Comparison of ENCODE assay signal across 25 mouse cellular contexts in genomic region chr11:86692546-86692945, GRCm38 (mm10). TPM values are rescaled to one million over a fixed set of nuclear protein-coding genes. Genes with fewer than 3 reads are reported as not detected.
A peak's percentile ranks its signal among the peaks of the same experiment; 100 is the strongest.
DNase-seq lines count a peak whose midpoint lies in the region; ATAC-seq and TF ChIP-seq lines count a peak whose summit lies in the region.
"Had no signal": no experiment of that assay in that cellular context is flagged by ENCODE, and none has a peak within 500 bp of the region (broad histone marks: within the 10 kb centered on the region; RNA-seq: fewer than 3 reads in every experiment).

No protein-coding gene starts in this region.

- H3K36me3 ChIP-seq in midbrain, embryonic 11.5 days (ENCODE audit: control insufficient read depth, insufficient read depth, low read length): peaks cover 12% of the 10 kb centered on the region
- H3K36me3 ChIP-seq in midbrain, embryonic 15.5 days (replicated peaks): peaks cover 35% of the 10 kb centered on the region
- peaks cover 68% of the 10 kb centered on the region for H3K36me3 ChIP-seq in hindbrain, embryonic 12.5 days

- no peak overlapping the region for H3K4me3 ChIP-seq in midbrain, embryonic 11.5 days (ENCODE audit: low read depth, low read length)
- no peak overlapping the region for H3K4me3 ChIP-seq in midbrain, embryonic 15.5 days
- no peak overlapping the region for H3K4me3 ChIP-seq in embryonic fibroblast, embryonic 13.5 days (ENCODE audit: insufficient read depth, low read length)
- H3K4me3 ChIP-seq in hindbrain, embryonic 12.5 days: no peak overlapping the region
- H3K4me3 ChIP-seq: embryonic facial prominence, embryonic 13.5 days; embryonic facial prominence, embryonic 15.5 days; forebrain, embryonic 13.5 days; forebrain, embryonic 15.5 days had no signal

- no peak for ATAC-seq in midbrain, embryonic 11.5 days (ENCODE audit: low FRiP score)
- no peak for ATAC-seq in midbrain, embryonic 15.5 days (replicated peaks)
- no peak for ATAC-seq in hindbrain, embryonic 12.5 days (ENCODE audit: low FRiP score)
- ATAC-seq: activated CD4-positive, CD25-positive, alpha-beta regulatory T cell, adult 4 months; CD4-positive, CD25-positive, alpha-beta regulatory T cell, adult 4 months; forebrain, embryonic 13.5 days; forebrain, embryonic 15.5 days; forebrain, postnatal 0 days had no signal

- no peak overlapping the region for H3K27ac ChIP-seq in midbrain, embryonic 11.5 days (ENCODE audit: low read depth, low read length)
- H3K27ac ChIP-seq in midbrain, embryonic 15.5 days: no peak overlapping the region
- peak overlapping the region; percentile 100 for H3K27ac ChIP-seq in embryonic fibroblast, embryonic 13.5 days (ENCODE audit: insufficient read depth, low read length)
- no peak overlapping the region for H3K27ac ChIP-seq in hindbrain, embryonic 12.5 days
- H3K27ac ChIP-seq: embryonic facial prominence, embryonic 13.5 days; embryonic facial prominence, embryonic 15.5 days; forebrain, embryonic 13.5 days; forebrain, embryonic 15.5 days had no signal

- no peak overlapping the region for H3K4me2 ChIP-seq in midbrain, embryonic 11.5 days
- no peak overlapping the region for H3K4me2 ChIP-seq in midbrain, embryonic 15.5 days
- H3K4me2 ChIP-seq in hindbrain, embryonic 12.5 days (replicated peaks): no peak overlapping the region
- H3K4me2 ChIP-seq: embryonic facial prominence, embryonic 13.5 days; embryonic facial prominence, embryonic 15.5 days; forebrain, embryonic 13.5 days; forebrain, embryonic 15.5 days had no signal

- WGBS in midbrain, embryonic 11.5 days: 94% methylated on average over 2 of the region's 2 CpGs
- 94% methylated on average over 2 of the region's 2 CpGs for WGBS in midbrain, embryonic 15.5 days
- whole genome bisulfite sequencing in hindbrain, embryonic 12.5 days: 90% methylated on average over 2 of the region's 2 CpGs

- H3K4me1 ChIP-seq in midbrain, embryonic 11.5 days (ENCODE audit: control insufficient read depth, insufficient read depth, low read length): no peaks in the 10 kb centered on the region
- no peaks in the 10 kb centered on the region for H3K4me1 ChIP-seq in midbrain, embryonic 15.5 days
- peaks cover 4% of the 10 kb centered on the region; the same call in 1 of the 2 replicates for H3K4me1 ChIP-seq in embryonic fibroblast, embryonic 13.5 days (ENCODE audit: control insufficient read depth, insufficient read depth, low read length)
- H3K4me1 ChIP-seq in hindbrain, embryonic 12.5 days: no peaks in the 10 kb centered on the region
- H3K4me1 ChIP-seq: embryonic facial prominence, embryonic 13.5 days; embryonic facial prominence, embryonic 15.5 days; forebrain, embryonic 13.5 days; forebrain, embryonic 15.5 days had no signal

- H3K9ac ChIP-seq in midbrain, embryonic 11.5 days (ENCODE audit: low read length): no peak overlapping the region
- no peak overlapping the region for H3K9ac ChIP-seq in midbrain, embryonic 15.5 days
- no peak overlapping the region for H3K9ac ChIP-seq in hindbrain, embryonic 12.5 days
- H3K9ac ChIP-seq: embryonic facial prominence, embryonic 13.5 days; embryonic facial prominence, embryonic 15.5 days; forebrain, embryonic 13.5 days; forebrain, embryonic 15.5 days; forebrain, postnatal 0 days had no signal

- TF ChIP-seq POLR2A in embryonic fibroblast, embryonic 13.5 days (IDR thresholded peaks at IDR 0.05; ENCODE audit: low read depth, low read length): no peak

- peak; percentile 61 for DNase-seq in heart, adult 11 months
- DNase-seq in heart, postnatal 10 days: no peak
- peak; percentile 51 for DNase-seq in midbrain, embryonic 11.5 days (ENCODE audit: low spot score, missing footprints)
- no peak for DNase-seq in embryo, embryonic 10 days (ENCODE audit: low spot score)
- DNase-seq: adrenal gland, adult 8-10 months; adrenal gland, postnatal 14 days; adrenal gland, postnatal 36 days; B cell, adult 2 months; cerebellum, adult 11-12 months; cerebellum, adult 2 months; cerebellum, adult 9-10 months; cerebellum, postnatal 10 days; cerebellum, postnatal 25 days; embryo, embryonic 11 days; forebrain, postnatal 0 days had no signal

- intact Hi-C loops in heart, postnatal 10 days (cut with DNase I): no loop called here

- no peak for TF ChIP-seq CTCF in embryonic fibroblast, embryonic 13.5 days (IDR thresholded peaks at IDR 0.05; ENCODE audit: borderline replicate concordance, insufficient read depth, low read length)

- H3K27me3 ChIP-seq in midbrain, embryonic 11.5 days (ENCODE audit: control insufficient read depth, insufficient read depth, low read length): no peaks in the 10 kb centered on the region
- H3K27me3 ChIP-seq in midbrain, embryonic 15.5 days (replicated peaks): no peaks in the 10 kb centered on the region
- no peaks in the 10 kb centered on the region for H3K27me3 ChIP-seq in hindbrain, embryonic 12.5 days
- H3K27me3 ChIP-seq: embryonic facial prominence, embryonic 13.5 days; embryonic facial prominence, embryonic 15.5 days; forebrain, embryonic 13.5 days; forebrain, embryonic 15.5 days; Patski had no signal

- H3K9me3 ChIP-seq in midbrain, embryonic 11.5 days (ENCODE audit: control insufficient read depth, low read length): no peaks in the 10 kb centered on the region
- no peaks in the 10 kb centered on the region for H3K9me3 ChIP-seq in midbrain, embryonic 15.5 days
- no peaks in the 10 kb centered on the region for H3K9me3 ChIP-seq in hindbrain, embryonic 12.5 days (replicated peaks)
- H3K9me3 ChIP-seq: embryonic facial prominence, embryonic 13.5 days; embryonic facial prominence, embryonic 15.5 days; forebrain, embryonic 13.5 days; forebrain, embryonic 15.5 days had no signal

RNA-seq across cellular contexts. Expression of gene Ptrh2, which starts 8.8 kb away (rescaled TPM):
- 1 to 10 TPM; 8.7 to 9.3 TPM for total RNA-seq in heart, postnatal 10 days (2021)
- polyA plus RNA-seq in midbrain, embryonic 11.5 days (2014; fragmentation: Nextera tagmentation; extraction: Ambion mirVana): 41.8 and 41.9 TPM in 2 replicates
- polyA plus RNA-seq in midbrain, embryonic 15.5 days (2015; fragmentation: Nextera tagmentation; extraction: Ambion mirVana): 30.6 and 30.7 TPM in 2 replicates
- polyA plus RNA-seq in embryonic fibroblast, embryonic 13.5 days (2011; ENCODE audit: insufficient read length, low read depth, missing spikeins): 18.3 and 19.1 TPM in 2 replicates
- polyA plus RNA-seq in hindbrain, embryonic 12.5 days (2016; fragmentation: Nextera tagmentation; extraction: Ambion mirVana): 33.0 and 33.7 TPM in 2 replicates

RNA-seq across cellular contexts. Expression of gene Vmp1, which starts 8.9 kb away (rescaled TPM):
- 10 to 100 TPM; 49.8 to 53.1 TPM for total RNA-seq in heart, postnatal 10 days (2021)
- polyA plus RNA-seq in midbrain, embryonic 11.5 days (2014; fragmentation: Nextera tagmentation; extraction: Ambion mirVana): 93.7 and 103 TPM in 2 replicates
- polyA plus RNA-seq in midbrain, embryonic 15.5 days (2015; fragmentation: Nextera tagmentation; extraction: Ambion mirVana): 111 TPM in 2 replicates
- polyA plus RNA-seq in embryonic fibroblast, embryonic 13.5 days (2011; ENCODE audit: insufficient read length, low read depth, missing spikeins): 525 and 577 TPM in 2 replicates
- 89.6 and 90.0 TPM in 2 replicates for polyA plus RNA-seq in hindbrain, embryonic 12.5 days (2016; fragmentation: Nextera tagmentation; extraction: Ambion mirVana)

Comparison
In these comparisons a context has a peak if more than half of its experiments do, and no peak if none do; other contexts are left out.
1. DNase-seq: peak in heart, adult 11 months (single experiment) and midbrain, embryonic 11.5 days (single experiment); none in heart, postnatal 10 days (0 of 2) and embryo, embryonic 10 days (single experiment).